Mouse (Mus musculus) lung, adult 10 weeks (tissue): ENCODE measurements around the gene Vmn1r1. TPM values are rescaled to one million over a fixed set of nuclear protein-coding genes. Genes with fewer than 3 reads are reported as not detected.

Source experiments
- polyA plus RNA-seq: library from polyadenylated mRNA; stranded (reverse); fragments of 350-450 nt; fragmentation: Illumina TruSeq; extraction: RNeasy Lipid Tissue Mini Kit (QIAGEN cat#74804); gene quantifications from one replicate; pipeline ENCODE4 v1.2.3, GENCODE M21; 2014; ENCODE audit warnings: low read depth, low replicate concordance; ENCODE audit not compliant: insufficient read depth

Gene Vmn1r1
- polyA plus RNA-seq, result not detected

DNA sequence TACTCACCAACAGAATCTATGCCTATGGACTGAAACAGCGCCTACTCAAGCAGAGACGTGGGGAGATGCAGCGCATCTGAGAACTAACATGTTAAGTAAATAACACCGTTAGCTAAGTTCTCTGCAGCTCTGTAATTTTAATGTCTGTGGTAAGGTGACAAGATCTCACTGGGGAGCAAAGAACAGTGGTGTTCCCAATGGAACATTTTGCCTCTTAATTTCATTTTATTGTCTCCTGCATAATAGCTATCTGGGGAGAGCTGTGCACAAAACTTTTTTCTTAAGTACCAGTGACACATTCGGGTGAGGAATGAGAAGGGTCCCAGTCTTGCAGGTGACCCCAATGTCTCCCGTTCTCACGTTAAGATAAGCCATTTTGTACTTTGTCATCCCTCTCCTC, at the start of gene Vmn1r1:
TSS of gene Vmn1r1 (minus strand) at position 101 of the 400 bp plus-strand sequence.

DNA sequence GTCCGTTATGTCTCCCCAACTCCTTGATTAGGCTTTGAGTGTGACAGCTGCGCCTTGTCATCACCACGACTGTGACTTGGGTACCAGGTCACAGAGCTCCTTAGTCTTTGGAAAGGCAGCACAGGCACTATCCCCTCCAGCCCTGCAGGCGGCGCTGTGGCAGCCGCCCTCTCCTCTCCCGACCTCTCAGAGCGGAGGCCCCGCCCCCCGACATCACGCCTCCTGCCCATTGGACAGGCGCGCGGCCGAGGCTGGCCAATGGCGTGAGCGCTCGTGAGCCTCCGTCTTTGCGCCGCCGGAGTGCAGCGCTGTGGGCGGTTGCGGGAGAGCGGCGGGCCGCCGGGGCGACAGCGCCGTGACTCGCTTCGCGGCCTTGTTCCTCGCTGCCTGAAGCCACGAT, 39.8 kb downstream of the Vmn1r1 start, which contains the start of gene Srp9:
TSS of gene Srp9 (plus strand) at position 232 of the 400 bp plus-strand sequence.

Other genes starting within 250 kb of the Vmn1r1 start
- gene Enah, start 144.5 kb downstream of the Vmn1r1 start, polyA plus RNA-seq, result 11.3 TPM
- 99.7 TPM for gene Srp9, start 39.7 kb downstream of the Vmn1r1 start, polyA plus RNA-seq
- 90.4 TPM for gene Degs1, start 118.3 kb upstream of the Vmn1r1 start, polyA plus RNA-seq
- 10.8 TPM for gene Fbxo28, start 177.1 kb upstream of the Vmn1r1 start, polyA plus RNA-seq
- gene Trp53bp2, start 244.7 kb upstream of the Vmn1r1 start, polyA plus RNA-seq, result 25.8 TPM